Mouse (Mus musculus): ENCODE data around the gene Lef1. TPM values are rescaled to one million over a fixed set of nuclear protein-coding genes. Genes with fewer than 3 reads are reported as not detected.

Gene Lef1
- polyA plus RNA-seq, 2 experiments = 0.12 to 0.25 TPM

DNA sequence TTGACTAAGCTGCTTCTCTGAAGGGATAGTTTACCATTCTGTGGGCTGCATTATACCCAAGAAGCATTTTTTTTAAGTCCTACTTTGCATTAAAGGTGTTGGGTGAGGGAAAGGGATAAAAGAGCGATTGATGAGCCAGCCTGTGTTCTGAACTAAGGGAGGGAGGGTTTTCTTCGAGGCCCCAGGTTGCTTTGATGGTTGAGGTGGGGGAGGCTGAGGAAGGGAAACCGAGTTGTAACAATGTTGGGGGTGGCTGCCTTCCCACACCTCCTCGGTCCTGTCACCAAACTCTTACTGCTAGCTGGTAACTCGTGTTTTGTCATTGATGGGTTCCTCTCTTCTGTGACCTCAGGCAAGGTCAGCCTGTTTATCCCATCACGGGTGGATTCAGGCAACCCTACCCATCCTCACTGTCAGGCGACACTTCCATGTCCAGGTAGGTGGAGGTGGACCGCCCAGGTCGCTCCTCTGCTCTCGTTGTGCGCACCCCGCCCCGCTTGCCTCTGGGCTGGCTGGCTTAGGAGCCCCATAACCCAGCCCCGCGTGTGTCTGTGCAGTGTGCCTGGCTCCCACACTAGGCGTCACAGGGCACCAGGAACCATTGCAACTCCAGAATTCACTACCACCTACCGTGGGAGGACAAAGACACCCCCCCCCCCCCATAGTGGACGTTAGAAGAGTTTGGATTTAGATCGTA is 80.5 kb downstream of the Lef1 start:
- Histone ChIP-seq H3K36me3 (replicated peaks; ENCODE audit: control insufficient read depth, insufficient read depth, low read depth) (no peaks in the 10 kb centered on the region), H3K9me3 (ENCODE audit: control insufficient read depth, low read length) (no peaks in the 10 kb centered on the region), H3K27ac (no peak overlapping the region), H3K27me3 (ENCODE audit: control insufficient read depth, insufficient read depth, low read length) (no peaks in the 10 kb centered on the region), H3K9ac (replicated peaks) (no peak overlapping the region), H3K4me1 (replicated peaks; ENCODE audit: control insufficient read depth in 2 of 2, insufficient read depth in 2 of 2, low read length in 1 of 2) (no peaks in the 10 kb centered on the region), H3K4me3 (ENCODE audit: insufficient read depth in 1 of 2, low read depth in 2 of 2, low read length in 2 of 2) (no peak overlapping the region), H3K4me2 (ENCODE audit: low read depth) (no peak overlapping the region)
- 64% methylated on average over 19 of the region's 19 CpGs for WGBS (ENCODE audit: insufficient replicate concordance)
- TF ChIP-seq CTCF (IDR thresholded peaks at IDR 0.05; ENCODE audit: low read depth) = no peak
- no peak for TF ChIP-seq EP300 (IDR thresholded peaks at IDR 0.05; ENCODE audit: low read depth)
- ATAC-seq (ENCODE audit: insufficient read depth) (no peak), DNase-seq (ENCODE audit: low read depth in 3 of 3, low spot score in 3 of 3) (no peak)

DNA sequence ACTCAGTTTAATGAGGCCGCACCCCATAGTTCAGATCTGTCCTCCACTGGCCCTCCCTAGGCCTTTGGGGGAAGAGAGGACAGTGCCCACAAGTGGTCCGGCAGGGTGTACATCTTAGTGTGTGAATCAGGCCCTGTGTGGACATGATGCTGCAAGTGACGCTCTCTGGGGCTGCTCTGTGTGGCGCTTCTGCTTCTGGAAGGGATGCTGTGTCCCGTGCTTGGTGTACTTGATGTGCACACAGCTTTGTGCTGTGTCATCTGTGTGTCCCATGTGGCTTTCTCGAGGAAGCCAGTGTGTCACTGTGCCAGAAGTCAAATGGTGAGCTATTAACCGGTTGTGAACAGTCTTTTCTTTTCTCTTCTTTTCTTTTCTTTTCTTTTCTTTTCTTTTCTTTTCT is 81.2 kb downstream of the Lef1 start:
- WGBS (ENCODE audit: insufficient replicate concordance) = 63% methylated on average over 7 of the region's 7 CpGs
- Histone ChIP-seq H3K4me1 (replicated peaks; ENCODE audit: control insufficient read depth in 2 of 2, insufficient read depth in 2 of 2, low read length in 1 of 2) (no peaks in the 10 kb centered on the region), H3K27me3 (ENCODE audit: control insufficient read depth, insufficient read depth, low read length) (no peaks in the 10 kb centered on the region), H3K36me3 (replicated peaks; ENCODE audit: control insufficient read depth, insufficient read depth, low read depth) (no peaks in the 10 kb centered on the region), H3K27ac (no peak overlapping the region), H3K9me3 (ENCODE audit: control insufficient read depth, low read length) (no peaks in the 10 kb centered on the region), H3K4me2 (ENCODE audit: low read depth) (no peak overlapping the region), H3K9ac (replicated peaks) (no peak overlapping the region), H3K4me3 (ENCODE audit: insufficient read depth in 1 of 2, low read depth in 2 of 2, low read length in 2 of 2) (no peak overlapping the region)
- ATAC-seq (ENCODE audit: insufficient read depth) (no peak), DNase-seq (ENCODE audit: low read depth in 3 of 3, low spot score in 3 of 3) (no peak)
- TF ChIP-seq EP300 (IDR thresholded peaks at IDR 0.05; ENCODE audit: low read depth) = no peak
- no peak for TF ChIP-seq CTCF (IDR thresholded peaks at IDR 0.05; ENCODE audit: low read depth)

DNA sequence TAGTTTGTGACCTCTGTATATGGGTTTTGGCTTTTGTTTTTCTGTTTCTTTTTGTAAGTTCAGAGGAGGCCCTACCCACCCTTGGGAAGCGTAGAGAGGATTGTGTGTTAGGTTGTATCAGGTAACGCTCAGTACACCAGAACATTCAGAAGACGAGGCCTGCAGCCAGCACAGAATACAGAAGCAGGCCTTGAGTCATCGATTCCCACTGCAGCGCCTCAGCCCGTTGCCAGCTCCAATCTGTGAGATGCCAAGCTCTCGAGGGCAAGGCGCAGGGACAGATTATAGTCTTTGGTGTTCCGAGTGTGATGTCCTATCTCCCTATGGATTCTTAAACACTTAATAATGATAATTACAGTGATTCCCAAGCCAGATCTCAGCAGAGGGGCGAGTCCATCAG is 85.8 kb downstream of the Lef1 start:
- ATAC-seq (ENCODE audit: insufficient read depth) (no peak), DNase-seq (ENCODE audit: low read depth in 3 of 3, low spot score in 3 of 3) (no peak)
- no peak overlapping the region for H3K9ac ChIP-seq (replicated peaks)
- H3K36me3 ChIP-seq (replicated peaks; ENCODE audit: control insufficient read depth, insufficient read depth, low read depth) = no peaks in the 10 kb centered on the region
- no peak overlapping the region for H3K27ac ChIP-seq
- 72% methylated on average over 10 of the region's 10 CpGs for whole genome bisulfite sequencing (ENCODE audit: insufficient replicate concordance)
- no peaks in the 10 kb centered on the region for H3K4me1 ChIP-seq (replicated peaks; ENCODE audit: control insufficient read depth in 2 of 2, insufficient read depth in 2 of 2, low read length in 1 of 2)
- no peaks in the 10 kb centered on the region for H3K27me3 ChIP-seq (ENCODE audit: control insufficient read depth, insufficient read depth, low read length)
- H3K4me2 ChIP-seq (ENCODE audit: low read depth) = no peak overlapping the region
- H3K9me3 ChIP-seq (ENCODE audit: control insufficient read depth, low read length) = no peaks in the 10 kb centered on the region
- TF ChIP-seq CTCF (IDR thresholded peaks at IDR 0.05; ENCODE audit: low read depth) (no peak), EP300 (IDR thresholded peaks at IDR 0.05; ENCODE audit: low read depth) (no peak)
- no peak overlapping the region for H3K4me3 ChIP-seq (ENCODE audit: insufficient read depth in 1 of 2, low read depth in 2 of 2, low read length in 2 of 2)

DNA sequence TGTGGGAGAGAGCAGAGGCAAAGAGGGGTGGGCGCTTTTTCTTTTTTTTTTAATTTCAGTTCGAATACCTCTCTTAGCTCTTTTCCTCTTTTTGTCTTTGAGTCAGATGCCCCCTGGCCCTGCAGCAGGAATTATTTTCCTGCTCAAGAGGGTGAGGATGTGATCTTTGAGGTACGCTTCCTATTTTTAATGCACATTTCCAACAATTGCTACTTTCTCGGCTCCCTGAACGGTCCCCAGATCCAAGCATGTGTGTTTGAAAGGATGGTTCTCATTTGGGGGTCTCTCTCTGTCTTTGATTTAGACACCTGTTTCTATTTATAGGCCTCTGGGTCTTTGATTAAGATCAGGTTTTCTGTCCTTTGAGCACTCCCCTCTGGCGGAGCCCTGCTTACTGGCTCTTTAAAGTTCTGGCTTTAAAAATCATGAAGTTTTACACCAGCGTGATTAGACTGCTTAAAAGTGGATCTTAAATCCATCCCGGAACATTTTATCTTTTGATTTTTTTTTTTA is 86.3 kb downstream of the Lef1 start:
- no peaks in the 10 kb centered on the region for H3K9me3 ChIP-seq (ENCODE audit: control insufficient read depth, low read length)
- no peak for TF ChIP-seq CTCF (IDR thresholded peaks at IDR 0.05; ENCODE audit: low read depth)
- TF ChIP-seq EP300 (IDR thresholded peaks at IDR 0.05; ENCODE audit: low read depth) = no peak
- no peak overlapping the region for H3K9ac ChIP-seq (replicated peaks)
- WGBS (ENCODE audit: insufficient replicate concordance) = 69% methylated on average over 8 of the region's 8 CpGs
- no peak for DNase-seq (ENCODE audit: low read depth in 3 of 3, low spot score in 3 of 3)
- no peaks in the 10 kb centered on the region for H3K4me1 ChIP-seq (replicated peaks; ENCODE audit: control insufficient read depth in 2 of 2, insufficient read depth in 2 of 2, low read length in 1 of 2)
- no peak overlapping the region for H3K4me2 ChIP-seq (ENCODE audit: low read depth)
- no peak overlapping the region for H3K4me3 ChIP-seq (ENCODE audit: insufficient read depth in 1 of 2, low read depth in 2 of 2, low read length in 2 of 2)
- ATAC-seq (ENCODE audit: insufficient read depth) = no peak
- no peaks in the 10 kb centered on the region for H3K27me3 ChIP-seq (ENCODE audit: control insufficient read depth, insufficient read depth, low read length)
- H3K36me3 ChIP-seq (replicated peaks; ENCODE audit: control insufficient read depth, insufficient read depth, low read depth) = no peaks in the 10 kb centered on the region
- no peak overlapping the region for H3K27ac ChIP-seq

DNA sequence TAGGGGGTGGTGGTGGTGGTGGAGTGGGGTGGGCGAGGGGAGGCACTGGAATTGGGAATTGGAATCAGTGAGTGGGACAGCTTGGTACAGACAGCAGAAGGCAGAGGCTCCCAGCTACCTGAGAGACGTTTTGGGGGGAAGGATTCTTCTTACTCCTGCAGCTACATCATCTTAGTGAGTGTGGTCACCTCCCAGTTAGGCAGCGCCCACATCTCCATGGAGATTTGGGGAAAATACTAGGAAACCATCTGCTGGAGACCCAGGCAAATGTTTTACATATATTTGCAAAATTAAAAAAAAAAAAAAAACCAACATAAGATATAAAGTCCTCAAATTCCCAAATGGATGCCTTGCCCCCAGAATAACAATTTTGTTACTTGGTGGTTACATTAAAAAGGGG is 88.7 kb downstream of the Lef1 start:
- no peak for DNase-seq (ENCODE audit: low read depth in 3 of 3, low spot score in 3 of 3)
- TF ChIP-seq EP300 (IDR thresholded peaks at IDR 0.05; ENCODE audit: low read depth) (no peak), CTCF (IDR thresholded peaks at IDR 0.05; ENCODE audit: low read depth) (no peak)
- H3K9me3 ChIP-seq (ENCODE audit: control insufficient read depth, low read length) = no peaks in the 10 kb centered on the region
- H3K27ac ChIP-seq = no peak overlapping the region
- H3K4me3 ChIP-seq (ENCODE audit: insufficient read depth in 1 of 2, low read depth in 2 of 2, low read length in 2 of 2) = no peak overlapping the region
- no peak overlapping the region for H3K9ac ChIP-seq (replicated peaks)
- no peak for ATAC-seq (ENCODE audit: insufficient read depth)
- WGBS (ENCODE audit: insufficient replicate concordance) = 40% methylated on average over 3 of the region's 3 CpGs
- no peak overlapping the region for H3K4me2 ChIP-seq (ENCODE audit: low read depth)
- no peaks in the 10 kb centered on the region for H3K27me3 ChIP-seq (ENCODE audit: control insufficient read depth, insufficient read depth, low read length)
- no peaks in the 10 kb centered on the region for H3K4me1 ChIP-seq (replicated peaks; ENCODE audit: control insufficient read depth in 2 of 2, insufficient read depth in 2 of 2, low read length in 1 of 2)
- no peaks in the 10 kb centered on the region for H3K36me3 ChIP-seq (replicated peaks; ENCODE audit: control insufficient read depth, insufficient read depth, low read depth)

Measured in liver, embryonic 14.5 days (tissue).